Mouse (Mus musculus) C2C12 (cell line): ENCODE data around the gene St8sia1.

ENCODE experiments used
- CTCF ChIP-seq: IDR thresholded peaks from one replicate; pipeline ENCODE4 v1.5.1; 2011; ENCODE audit not compliant: control insufficient read depth, insufficient read depth, insufficient read length
- MAX ChIP-seq: IDR thresholded peaks from one replicate; pipeline ENCODE4 v1.6.1; 2011; ENCODE audit warnings: mild to moderate bottlenecking, control low read depth
- USF1 ChIP-seq: IDR thresholded peaks from one replicate; pipeline ENCODE4 v1.6.1; 2011; ENCODE audit warnings: low read depth, mild to moderate bottlenecking, control low read depth, moderate library complexity

DNA sequence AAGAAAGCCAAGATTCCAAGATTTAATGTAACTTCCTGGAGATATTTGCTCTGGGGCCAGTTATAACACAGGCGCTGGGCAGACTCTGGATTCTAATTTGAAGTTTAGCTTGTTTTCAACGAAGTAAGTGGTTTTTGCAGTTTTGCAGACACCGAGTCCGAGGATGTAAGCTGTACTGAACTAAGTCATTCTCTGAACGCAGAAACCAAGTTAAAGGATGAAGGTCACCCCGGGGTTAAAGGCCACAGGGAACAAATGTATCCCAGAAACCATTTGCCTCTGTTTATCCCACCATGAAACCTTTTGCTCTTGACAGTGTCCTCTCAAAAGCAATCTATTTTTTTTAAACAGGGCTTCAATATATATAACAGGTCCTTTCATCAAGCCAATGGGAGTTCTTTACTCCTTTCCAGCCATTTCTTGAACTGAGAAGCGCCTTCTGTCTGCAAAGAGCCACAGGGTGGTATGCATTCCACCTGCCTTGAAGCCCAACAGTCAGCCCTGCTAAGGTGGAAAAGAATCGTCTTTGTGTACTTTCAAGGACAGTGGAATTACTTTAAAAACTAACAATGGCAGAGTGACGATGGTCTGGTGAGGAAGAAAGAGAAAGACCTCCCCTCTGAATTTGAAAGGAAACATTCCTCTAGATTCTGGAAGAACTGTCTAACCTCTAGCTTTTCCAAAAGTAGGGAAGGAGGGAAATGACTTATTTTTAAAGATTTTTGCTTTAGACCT is 2.4 kb downstream of the St8sia1 start:
- TF ChIP-seq CTCF (no peak), MAX (no peak), USF1 (no peak)
